Mouse (Mus musculus) cerebellum, postnatal 10 days (tissue): ENCODE results near the gene Sox5.

Experiments
- DNase-seq, 2 experiments: peaks; one replicate each; pipeline ENCODE4 v3.0.0; 2021; ENCODE audit warnings: mixed read lengths in 2 of 2

The Sox5 gene

DNA sequence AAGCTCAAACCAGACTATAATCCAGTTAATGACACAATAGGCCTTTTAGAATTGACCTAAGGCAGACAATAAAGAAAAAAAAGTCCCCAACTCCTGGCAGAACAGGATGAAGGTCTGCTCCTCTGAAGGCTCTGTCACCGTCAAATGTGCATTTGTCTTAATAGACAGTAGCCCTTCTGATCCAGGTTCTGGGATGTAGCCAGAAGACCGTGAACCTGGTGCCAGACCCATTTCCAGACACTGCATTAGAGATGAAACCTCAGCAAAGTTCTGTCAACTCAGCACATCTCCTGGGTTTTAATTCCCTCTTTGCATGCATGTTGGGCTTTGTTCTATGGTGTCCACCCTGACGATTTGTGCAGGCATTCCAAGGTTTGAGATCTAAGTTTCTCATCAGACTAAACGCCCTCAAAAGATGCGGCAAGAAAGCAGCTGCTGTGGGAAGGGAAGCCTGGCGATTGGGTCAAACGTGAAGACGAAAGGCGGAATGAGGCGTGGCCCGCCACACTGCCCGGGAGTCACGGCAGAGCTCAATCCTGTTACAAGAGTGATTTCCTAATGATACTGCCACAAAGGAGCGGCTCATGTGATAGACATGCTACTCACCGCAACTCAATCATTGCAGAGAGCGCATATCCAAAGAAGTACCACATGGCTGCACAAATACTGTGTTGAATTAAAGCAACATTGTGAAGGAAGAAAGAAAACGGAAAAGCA is 394.1 kb downstream of the Sox5 start:
- peak in 1 of 2 experiments; percentile 12 for DNase-seq

DNA sequence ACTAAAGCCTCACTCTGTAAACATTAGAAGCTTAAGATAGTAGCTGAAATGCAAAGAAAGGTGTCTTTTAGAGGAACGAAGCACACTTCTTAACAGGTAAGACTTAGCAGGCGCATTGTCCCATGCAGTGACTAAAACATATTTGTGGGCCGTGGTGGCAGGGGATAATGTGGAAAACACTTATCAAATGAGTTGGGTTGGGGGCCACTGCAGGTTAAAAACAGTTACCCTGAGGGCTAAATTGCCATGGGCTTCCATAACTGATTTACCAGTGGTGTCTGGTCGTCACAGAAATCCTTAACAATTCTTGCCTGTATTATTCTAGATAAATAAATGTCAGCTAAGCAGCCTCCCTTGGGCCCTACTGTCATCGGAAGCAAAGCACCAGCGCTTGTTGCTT is 401.1 kb downstream of the Sox5 start:
- no peak for DNase-seq

DNA sequence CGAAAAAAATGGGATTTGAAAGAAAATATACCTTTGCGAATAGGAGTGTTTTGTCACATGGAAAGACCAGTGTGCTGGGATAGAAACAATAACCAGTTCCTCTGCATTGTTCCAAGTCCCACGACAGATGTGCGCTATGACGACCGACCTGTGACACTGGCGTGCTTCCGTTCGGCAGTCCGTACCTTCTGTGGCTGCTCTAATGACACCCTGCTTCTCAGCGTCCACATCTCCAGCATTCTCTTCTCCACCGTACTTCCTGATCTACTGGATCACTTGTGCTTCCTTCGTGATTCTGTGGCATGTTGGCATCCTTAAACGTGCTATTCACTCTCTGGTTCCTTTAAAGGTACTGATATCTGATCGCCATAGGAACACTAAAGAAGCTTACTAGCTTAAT is 401.6 kb downstream of the Sox5 start:
- DNase-seq = no peak

DNA sequence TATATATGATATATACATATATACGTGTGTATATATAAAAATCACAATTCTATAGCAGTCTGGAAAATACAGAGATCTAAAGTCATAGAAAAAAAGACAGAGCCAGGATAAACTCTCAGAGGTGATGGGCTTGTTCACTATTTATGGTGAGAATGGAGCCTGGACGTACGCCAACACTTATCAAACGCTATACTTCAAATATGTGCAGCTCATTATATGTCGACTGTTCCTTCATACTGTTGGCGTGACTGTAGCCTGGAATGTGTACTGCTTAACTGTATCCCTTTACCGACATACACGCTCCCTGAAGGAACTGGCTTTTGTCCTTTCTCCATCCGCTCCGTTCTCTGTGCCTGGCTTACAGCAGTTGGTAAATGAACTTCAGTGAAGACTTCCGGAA is 407.0 kb downstream of the Sox5 start:
- DNase-seq = no peak

DNA sequence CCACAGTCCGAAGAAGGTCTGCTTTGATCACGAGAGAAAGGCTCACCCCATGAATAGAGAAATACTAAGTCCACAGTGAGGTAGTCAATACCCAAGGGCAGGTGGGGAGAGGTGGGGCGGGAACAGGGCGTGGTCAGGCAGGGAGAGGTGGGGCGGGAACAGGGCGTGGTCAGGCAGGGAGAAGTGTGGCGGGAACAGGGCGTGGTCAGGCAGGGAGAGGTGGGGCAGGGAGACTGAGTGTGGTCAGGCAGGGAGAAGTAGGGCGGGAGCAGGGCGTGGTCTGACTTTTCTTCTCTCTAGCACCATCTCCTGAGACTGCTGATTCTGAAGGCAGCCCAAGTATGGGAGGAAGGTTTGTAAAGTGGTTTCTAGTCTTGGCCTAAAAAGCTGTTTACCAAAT is 411.1 kb downstream of the Sox5 start:
- DNase-seq = no peak

DNA sequence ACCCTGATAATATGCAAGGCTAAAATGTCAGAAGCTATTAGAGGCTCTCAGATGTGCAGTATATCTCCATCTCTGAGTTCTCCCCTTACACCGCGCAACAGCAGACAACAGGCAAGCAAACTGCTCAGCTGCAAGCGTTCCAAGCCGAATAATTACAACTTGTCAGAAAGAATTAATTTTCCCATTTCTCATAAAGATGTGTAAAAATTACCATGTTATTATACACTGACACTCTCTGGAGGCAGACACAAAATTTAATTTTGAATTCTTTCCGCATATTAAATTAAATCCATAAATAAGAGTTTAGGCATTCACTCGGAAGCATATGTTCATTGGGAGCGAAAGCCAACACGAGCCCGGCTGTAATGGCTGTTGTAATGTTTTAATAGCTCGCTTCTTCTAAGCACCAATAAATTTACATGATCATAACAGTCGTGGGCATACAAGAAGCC is 414.1 kb downstream of the Sox5 start:
- peak; percentile 14 to 24 for DNase-seq

DNA sequence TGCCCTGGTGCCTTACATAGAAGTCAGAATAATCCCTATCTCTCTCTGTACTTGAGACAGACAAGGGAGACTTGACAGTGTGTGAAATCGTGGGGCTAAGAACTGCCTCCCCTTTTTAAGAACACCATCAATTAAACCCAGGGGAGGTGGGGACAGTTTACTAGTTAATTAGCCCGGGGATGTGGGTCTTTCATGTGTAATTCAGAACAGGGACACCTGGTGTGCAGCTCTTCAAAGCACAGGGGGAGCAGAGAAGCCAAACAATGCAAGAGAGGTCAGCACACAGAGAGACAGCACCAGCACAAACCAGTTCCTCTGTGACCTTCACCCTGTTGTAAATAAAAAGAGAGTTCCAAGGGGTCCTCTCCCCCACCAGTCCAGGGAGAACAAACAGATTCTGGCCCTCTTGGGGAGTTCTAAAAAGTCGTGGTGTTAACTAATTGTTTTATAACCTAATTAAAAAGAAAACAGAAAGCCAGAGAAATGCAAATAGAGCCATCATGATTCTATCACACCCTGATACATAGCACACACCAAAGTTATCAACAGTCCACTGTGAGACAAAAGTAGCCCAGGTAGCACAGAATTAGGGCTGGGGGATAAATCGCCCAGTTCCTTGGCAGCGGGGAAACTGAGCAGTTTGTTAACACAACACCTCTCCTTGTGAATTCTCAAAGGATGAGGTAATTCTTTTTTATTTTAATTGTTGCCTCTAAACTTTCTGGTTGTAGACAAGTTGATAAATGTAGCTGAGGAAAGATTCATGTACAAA is 420.3 kb downstream of the Sox5 start:
- DNase-seq = no peak

DNA sequence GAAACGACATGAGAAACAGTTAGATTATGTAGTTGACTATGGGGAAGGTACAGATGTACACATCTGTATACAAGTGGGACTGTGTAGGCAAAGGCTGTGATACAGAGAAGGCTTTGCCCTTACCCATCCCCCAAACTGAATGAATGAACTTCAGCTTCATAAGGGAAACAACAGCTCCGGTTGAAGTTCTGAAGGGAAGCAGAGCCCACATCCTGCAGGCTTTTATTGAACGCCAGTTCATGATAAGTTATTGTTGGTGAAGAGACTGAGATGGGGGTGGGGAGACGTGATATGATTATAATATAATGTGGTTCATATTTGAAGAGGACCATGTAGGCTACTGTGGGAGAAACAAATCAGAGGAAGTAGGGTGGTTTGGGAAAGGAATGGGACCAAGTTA is 424.7 kb downstream of the Sox5 start:
- no peak for DNase-seq

DNA sequence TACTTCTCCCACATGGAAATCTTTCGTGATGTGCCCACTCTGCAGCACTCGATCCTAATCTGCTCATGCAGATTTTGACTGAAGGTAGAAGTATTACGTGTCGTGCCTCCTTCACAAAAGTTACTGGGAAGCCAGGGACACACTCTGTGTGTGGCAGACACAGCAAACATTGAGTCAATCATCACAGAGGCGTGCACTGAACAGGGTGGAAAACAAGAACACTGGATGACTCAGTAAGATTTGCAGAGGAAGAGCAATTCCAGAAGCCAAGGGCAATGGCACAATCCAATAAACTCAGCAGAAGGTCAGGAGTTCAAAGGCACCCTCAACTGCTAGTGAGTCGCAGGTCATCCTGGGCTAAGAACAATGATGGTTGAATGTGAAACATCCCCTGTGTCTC is 430.7 kb downstream of the Sox5 start:
- no peak for DNase-seq

DNA sequence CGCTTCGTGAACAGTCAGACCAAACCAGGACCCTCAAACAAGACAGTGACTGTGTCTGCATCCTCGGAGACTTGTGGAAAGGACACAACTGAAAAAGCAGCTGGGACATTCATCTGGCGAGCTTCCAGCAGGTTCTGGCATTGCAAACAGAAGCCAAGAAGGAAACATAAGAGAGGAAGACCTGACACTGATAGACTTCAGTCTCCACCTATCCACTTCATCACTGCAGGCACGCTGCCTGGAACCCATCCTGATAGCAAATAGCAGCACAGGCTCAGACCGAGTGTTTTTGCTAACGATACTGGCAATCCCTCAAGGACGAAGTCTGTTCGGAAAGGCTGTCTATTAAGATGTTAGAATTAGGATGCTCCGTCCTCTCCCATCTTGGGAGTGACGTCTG is 438.4 kb downstream of the Sox5 start:
- DNase-seq = peak; percentile 95 to 96

DNA sequence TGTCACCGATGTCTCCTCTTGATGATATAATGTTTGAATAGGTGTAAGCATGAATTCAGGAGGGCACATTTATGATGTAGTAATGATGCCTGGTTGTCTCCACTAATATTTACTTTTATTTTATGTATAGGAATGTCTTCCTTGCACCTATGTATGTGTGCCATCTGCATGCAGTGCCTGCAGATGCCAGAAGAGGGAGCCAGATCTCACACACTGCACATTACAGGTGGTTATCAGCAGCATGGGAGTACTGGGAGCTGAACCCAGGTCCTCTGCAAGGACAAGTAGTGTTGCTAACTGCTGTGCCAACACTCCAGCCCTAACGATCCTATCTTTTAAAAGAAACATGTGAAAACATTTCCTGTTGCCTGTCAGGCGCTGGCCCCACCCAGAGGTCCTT is 442.2 kb downstream of the Sox5 start:
- DNase-seq = no peak

DNA sequence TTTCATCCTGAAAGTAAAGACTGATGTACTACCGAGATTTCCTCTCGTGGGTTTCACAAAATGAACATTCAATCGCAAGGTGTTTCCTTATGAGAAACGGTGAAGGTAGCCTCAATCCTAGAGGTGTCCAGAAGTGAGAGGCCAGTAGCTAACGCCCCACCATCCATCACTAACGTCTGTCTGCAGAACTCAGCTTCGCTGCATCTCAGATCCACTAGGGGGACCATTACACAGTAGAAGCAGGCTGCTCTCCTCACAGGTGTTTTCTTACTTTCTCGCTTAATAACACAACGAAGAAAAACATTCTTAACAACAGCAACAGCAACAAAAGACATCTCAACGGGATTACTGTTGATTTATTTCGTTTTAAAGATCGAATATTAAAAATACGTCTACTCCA is 442.8 kb downstream of the Sox5 start:
- DNase-seq = peak; percentile 70 to 72

DNA sequence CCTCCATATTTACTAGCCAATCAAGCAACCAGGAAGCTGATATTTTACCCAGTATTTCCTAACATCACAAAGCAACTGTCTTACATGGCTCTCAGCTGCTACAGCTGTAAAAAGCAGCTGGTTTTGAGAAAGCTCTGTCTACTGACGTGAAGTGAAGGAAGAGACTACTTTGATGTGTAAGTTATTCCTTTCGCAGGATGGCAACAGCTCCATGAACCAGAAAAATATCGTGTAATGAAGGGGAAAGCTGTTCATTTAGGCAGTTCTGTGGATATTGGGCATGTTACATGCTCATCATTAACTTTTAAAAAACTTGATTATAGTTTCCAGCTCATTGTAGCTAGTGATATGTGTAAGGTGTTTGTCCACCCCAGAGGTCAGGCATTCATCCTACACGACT is 443.6 kb downstream of the Sox5 start:
- no peak for DNase-seq

DNA sequence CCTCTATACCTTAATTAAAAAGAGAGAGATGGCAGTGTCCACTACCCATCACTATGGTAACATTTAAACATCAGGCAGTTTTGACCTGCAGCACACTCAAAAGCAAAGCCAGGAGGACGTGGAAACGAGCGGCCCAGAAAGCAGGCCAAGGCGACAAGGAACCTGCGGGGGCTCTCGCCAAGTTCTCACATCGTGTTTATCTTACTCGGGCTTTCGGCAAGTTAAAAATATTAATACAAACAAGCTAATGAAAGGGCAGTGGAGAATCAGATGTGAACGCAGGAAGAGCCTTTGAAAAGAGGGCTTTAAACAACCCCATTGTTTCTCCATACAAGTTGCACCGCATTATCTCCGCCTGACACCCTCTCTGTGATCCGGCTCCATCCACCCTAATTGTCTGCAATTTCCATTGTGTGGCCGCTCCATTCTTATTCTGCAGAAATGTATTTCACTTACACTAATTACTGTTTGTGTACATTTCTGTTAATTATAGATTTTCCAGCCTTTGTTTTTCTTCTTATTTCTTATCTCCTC is 444.3 kb downstream of the Sox5 start:
- peak in 1 of 2 experiments; percentile 19 for DNase-seq

DNA sequence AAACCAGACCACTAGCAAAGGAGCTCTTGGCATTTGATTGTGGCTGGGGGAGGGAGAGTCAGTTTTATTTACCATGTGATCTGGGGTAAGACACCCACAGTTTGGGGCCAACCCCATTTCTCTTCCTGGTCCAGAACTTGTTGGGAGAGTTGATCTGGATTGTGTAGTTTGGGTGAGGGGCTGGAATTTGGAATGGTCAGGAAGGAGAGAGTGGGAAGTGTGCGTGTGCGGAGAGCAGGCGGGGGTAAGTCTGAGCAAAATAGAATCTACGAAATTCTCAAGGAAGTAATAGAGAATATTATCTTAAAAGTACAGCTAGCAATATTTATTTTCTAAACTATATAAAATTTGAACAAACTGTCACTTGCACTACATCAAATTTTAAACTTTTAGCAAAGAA is 445.0 kb downstream of the Sox5 start:
- DNase-seq = no peak

DNA sequence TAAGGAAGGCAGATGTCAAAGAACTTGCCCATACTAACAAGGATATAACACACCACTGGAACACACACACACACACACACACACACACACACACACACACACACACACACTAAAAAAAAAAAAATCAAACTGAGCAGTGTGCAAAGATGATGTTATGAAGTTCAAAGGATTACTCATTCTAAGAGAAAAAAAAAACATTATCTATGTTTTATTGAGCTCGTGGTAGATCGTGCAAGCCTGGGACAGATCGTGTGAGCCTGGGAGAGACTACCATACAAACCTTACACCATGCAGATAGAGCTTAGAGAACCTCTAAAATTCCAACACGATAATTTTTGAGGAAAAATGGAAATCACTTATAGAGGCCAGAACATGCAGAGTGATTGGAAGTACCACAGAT is 448.6 kb downstream of the Sox5 start:
- no peak for DNase-seq

DNA sequence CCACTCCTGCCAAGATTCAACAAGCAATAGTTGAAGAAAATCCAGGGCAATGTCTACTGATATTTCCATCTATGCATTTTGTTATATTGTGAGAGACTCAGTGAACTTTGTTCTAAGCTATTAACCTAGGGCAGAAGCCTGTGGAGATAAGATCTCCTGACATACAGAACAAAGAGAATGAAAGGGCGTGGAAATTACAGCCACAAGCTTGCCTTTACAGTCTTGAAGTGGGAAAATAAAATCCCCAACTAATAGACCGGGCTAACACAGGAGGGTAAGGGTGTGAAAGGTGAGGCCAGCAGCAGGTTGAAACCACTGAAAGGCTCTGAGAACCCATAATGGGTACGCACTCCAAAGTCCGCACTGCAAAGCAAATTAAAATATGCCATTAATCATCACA is 449.8 kb downstream of the Sox5 start:
- DNase-seq = no peak

DNA sequence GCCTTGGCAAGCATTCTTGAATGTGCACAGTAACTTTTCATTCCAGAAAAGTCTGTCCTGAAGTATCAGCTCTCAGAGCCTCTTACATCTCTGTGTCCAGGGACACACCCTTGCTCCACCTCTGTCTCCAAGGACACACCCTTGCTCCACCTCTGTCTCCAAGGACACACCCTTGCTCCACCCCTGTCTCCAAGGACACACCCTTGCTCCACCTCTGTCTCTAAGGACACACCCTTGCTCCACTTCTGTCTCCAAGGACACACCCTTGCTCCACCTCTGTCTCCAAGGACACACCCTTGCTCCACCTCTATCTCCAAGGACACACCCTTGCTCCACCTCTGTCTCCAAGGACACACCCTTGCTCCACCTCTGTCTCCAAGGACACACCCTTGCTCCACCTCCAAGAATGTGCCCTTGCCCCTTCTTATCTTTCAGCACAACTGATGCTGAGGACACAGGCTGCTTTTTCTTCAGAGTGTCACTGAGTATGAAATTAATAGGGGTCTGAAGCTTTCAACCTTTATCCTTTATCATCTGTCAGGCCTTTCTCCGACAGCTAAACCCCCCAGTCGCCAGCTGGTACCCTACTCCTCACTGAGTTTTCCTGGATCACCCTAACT is 452.4 kb downstream of the Sox5 start:
- no peak for DNase-seq

DNA sequence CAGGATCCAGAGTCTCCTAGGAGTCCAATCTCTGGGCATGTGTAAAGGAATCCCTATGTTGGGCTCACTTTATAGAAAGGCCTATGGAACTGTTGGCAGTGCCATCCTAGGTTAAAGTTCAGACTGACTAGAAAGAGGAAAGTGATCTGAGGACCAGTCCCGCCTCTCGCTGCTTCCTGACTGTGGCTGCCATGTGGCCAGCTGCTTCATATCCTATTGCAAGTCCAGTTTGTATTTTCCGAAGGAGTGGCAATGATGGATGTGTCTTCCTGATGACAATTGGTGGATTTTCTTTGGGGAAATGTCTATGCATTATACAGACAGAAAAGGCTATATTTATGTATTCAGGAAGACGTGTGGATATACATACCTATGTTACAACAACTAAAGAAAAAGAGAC is 453.0 kb downstream of the Sox5 start:
- DNase-seq = no peak

DNA sequence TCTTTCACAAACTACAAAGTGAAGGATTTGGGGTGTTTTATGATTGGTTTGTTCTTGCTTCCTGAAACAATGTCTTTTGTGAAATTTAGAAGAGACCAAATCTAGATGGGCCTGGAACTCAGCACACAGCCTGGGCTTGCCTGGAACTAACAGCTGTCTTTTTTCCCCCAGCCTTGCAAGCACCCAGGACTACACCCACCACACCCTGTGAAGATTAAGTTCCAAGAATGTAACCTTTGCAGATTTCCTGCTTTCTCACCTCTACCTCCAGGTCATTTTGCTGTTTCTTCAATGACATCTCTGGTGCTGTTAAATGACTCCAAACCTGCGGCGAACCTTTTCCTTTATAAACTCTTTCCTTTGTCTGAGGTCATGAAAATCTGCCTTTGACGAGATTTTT is 455.0 kb downstream of the Sox5 start:
- no peak for DNase-seq

DNA sequence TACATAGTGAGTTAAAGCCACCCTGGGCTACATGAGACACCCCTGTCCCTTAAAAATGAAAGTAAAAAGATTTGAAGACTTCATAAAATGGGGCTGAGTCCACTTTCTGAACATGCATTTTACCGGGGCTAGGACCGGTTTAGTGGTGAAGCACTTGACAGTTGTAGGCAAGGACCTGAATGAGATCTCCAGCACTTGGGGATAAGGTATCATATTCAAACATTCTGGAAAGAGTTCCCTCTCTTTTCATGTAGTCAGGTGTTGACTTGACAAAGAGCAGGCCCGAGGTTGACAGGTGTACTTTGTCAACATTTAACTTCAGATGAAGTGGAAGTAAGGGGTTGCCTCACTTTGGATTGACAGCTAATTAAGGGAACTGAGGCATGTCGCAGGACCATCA is 458.4 kb downstream of the Sox5 start:
- no peak for DNase-seq

DNA sequence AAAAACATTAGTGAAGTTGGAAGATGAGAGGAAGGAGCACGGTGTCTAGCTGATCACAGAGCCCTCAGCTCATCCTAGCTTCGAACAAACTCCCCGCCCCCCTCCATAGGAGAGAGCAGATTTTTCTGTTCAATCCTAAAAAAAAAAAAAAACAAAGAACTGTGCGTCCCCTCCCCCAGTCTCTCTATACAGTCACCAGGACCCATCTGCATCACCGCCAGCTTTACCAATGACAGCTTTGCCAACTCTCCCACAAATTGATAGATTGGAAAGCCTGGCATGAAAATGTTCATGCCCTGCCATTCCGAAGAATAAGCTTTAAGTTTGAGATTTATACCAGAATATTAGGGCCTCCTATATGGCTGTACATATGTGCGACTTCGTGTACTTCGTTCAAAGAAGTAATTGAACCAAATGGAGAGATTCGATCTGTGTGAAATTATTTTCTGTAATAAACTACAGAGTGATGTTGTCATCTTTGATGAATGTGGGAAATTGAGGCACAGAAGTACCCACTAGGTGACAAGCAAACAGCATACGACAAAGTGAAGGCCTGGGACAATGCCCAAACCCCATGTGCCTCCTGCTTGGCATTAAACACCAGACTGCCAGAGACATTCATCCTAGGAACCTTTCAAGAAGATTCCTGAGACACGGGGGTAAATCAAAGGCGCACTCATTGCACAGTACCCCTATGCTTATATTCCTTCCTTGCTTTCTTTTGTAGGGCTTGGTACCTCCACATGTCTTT is 459.3 kb downstream of the Sox5 start:
- DNase-seq = no peak

DNA sequence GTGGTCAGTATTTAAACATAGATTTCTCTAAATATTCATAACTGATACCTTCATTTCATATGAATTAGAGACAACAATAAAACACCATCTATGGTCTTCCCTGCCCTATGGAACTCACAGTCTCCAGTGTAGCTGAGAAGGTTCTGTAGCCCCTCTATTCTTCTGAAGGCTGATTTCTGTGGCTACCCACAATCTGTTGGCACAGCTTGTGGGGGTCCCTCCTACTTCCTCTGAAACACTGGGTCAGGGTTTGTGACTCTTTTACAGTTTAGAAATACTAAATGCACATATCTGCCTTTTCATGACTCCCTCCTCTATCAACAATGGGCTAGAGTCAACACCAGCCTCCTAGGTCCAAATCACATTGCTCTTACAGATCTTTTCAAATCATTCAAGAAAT is 461.4 kb downstream of the Sox5 start:
- DNase-seq = no peak
